Mouse (Mus musculus) Patski (cell line): ENCODE measurements around the gene Pde4c. TPM values are rescaled to one million over a fixed set of nuclear protein-coding genes. Genes with fewer than 3 reads are reported as not detected.

Experiments used
- ATAC-seq: fragments of 100-300 bp; one replicate; pipeline ENCODE4 v1.8.0; 2021
- CTCF ChIA-PET: fragments of 350-600 bp; sonication (Branson Sonifier 250); formaldehyde crosslinking; loops from one replicate; lab custom pipeline; 2022; ENCODE audit warnings: inconsistent platforms; lab: Charles Lee
- POLR2A ChIA-PET: fragments of 350-600 bp; sonication (Branson Sonifier 250); formaldehyde crosslinking; loops from one replicate; lab custom pipeline; 2022; ENCODE audit warnings: antibody characterized with exemption, inconsistent platforms; lab: Charles Lee
- DNase-seq: peaks from one replicate; pipeline ENCODE4 v3.0.0-alpha.2; 2011; ENCODE audit warnings: low read depth, low spot score
- H3K27me3 ChIP-seq: fragments of 371-371 bp; one replicate; pipeline ENCODE4 v1.5.1; 2021
- CTCF ChIP-seq: fragments of 100-300 bp; IDR thresholded peaks from one replicate; pipeline ENCODE4 v1.5.1; 2021
- in situ Hi-C: fragments of 300-500 bp; cut with MboI; formaldehyde crosslinking; loops from 3 replicates; pipeline ENCODE4 v1.11.1; 2018; ENCODE audit warnings: low pct_unique_long_range_greater_than_20kb, mixed read lengths
- polyA plus RNA-seq: library from polyadenylated mRNA; unstranded; gene quantifications from one replicate; pipeline ENCODE4 v1.2.3, GENCODE M21; 2021

Gene Pde4c
- polyA plus RNA-seq, 1 experiment from 2014 or later: 15.0 TPM

DNA sequence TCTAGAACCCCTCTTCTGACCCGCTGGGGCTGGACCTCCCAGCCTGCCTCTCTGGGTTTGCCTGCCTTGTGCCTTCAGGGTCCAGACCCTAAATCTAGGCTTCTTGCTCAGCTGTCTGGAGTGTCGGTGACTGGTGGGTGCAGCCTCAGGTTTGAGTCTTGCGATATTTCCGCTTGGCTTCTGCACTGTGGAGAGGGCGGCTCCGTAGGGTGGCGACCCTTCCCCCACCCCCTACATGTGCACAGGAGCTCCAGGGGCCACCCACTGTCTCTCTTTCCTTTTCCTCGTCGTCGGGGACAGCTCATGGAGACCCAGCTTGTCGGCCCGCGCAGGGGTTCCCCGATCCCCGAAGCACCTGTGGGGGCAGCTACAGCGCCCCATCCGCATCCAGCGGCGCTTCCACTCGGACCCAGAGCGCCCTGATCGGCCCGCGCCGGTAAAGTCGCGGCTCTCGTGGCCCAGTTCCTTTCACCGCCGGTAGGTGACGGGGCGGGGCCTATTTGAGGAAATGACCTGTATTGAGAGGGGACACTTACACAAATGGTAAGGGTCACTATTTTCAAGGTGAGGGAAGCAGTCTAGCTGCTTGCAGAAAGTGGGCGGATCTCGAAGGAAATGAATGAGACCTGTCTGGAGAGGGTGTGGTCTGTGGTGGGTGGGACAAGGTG, 6.4 kb downstream of the Pde4c start:
- in situ Hi-C loops: no loop called here
- ChIA-PET POLR2A (no interaction called here), CTCF (no interaction called here)
- DNase-seq (no peak), ATAC-seq (no peak)
- TF ChIP-seq CTCF: no peak
- H3K27me3 ChIP-seq: no peaks in the 10 kb centered on the region

DNA sequence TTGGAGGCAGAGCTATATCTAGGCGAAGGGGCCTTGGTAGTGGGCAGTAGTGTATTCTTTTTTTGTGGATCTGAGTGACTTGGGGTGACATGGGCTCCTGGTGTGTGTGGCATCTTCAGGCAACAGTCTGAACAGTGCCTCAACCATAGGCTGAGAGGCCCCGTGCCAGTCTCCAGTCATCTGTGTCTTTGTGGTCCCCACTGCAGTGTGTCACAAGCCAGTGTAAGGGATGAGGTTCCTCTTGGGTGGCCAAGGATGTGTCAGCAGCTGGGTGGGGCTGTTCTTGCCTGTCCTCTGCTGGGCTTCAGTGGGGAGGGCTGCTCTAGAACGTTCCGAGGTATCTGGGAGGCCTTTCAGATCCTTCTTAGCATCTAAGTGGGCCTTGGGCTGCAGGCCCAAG, 7.4 kb downstream of the Pde4c start:
- DNase-seq: no peak
- ATAC-seq: peak; percentile 34
- ChIA-PET POLR2A (no interaction called here), CTCF (no interaction called here)
- in situ Hi-C loops: no loop called here
- no peak for TF ChIP-seq CTCF
- no peaks in the 10 kb centered on the region for H3K27me3 ChIP-seq

GRCm38 (mm10) chr8:70737705-70738104, 14.2 kb downstream of the Pde4c start:
- H3K27me3 ChIP-seq: no peaks in the 10 kb centered on the region

DNA sequence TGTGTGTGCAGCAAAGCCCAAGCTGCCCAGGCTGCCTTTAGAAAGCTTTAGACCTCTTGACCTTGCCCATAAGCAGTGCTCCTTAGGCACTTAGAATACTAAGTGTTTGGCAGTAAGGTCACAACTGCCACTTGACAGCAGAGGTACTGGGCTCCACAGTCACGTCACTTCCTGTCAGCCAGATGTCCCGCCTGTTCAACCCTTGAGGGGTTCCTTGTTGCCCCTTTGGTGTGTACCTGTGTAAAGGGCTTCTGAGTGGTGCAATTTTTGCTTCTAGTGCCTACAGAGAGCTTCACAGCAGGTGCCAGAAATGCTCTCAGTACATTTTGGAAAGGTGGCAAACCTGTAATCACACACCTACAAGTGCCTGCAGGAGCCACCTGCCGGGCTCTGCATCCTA, 14.7 kb downstream of the Pde4c start:
- in situ Hi-C loops: no loop called here
- no peak for ATAC-seq
- DNase-seq: no peak
- no peaks in the 10 kb centered on the region for H3K27me3 ChIP-seq
- TF ChIP-seq CTCF: no peak
- POLR2A ChIA-PET: interaction anchor here (0.6 kb wide), 1 partner anchor 10 kb away, joined by 3 read pairs; no protein-coding TSS in a partner anchor
- CTCF ChIA-PET: no interaction called here

More at GRCm38 (mm10) chr8:70737705-70738104, 14.2 kb downstream of the Pde4c start:
- ChIA-PET CTCF (no interaction called here), POLR2A (no interaction called here)
- no peak for DNase-seq
- in situ Hi-C loops: no loop called here
- ATAC-seq: no peak
- TF ChIP-seq CTCF: no peak

GRCm38 (mm10) chr8:70741661-70742060, 18.1 kb downstream of the Pde4c start:
- no peak for ATAC-seq
- in situ Hi-C loops: no loop called here
- no peaks in the 10 kb centered on the region for H3K27me3 ChIP-seq

DNA sequence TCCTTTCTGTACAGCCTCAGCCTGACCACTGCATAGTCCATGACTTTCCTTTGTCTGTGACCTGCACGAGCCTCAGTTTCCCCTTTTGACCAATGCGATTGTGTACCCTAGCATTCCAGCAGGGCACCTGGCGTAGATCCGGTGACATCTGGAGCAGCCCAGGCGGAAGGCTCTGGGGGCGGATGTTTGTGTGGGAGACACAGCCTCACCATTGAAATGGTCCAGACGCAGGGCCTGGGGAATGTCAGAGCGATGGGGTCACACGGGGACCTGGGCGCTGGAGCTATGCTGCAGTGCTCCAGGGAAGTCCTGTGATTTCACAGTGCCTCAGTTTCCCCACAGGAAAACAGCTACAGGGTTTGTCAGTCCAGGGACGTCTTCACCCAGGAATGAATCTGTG, 18.7 kb downstream of the Pde4c start:
- ATAC-seq (no peak), DNase-seq (no peak)
- ChIA-PET POLR2A (no interaction called here), CTCF (no interaction called here)
- in situ Hi-C loops: no loop called here
- TF ChIP-seq CTCF: no peak
- no peaks in the 10 kb centered on the region for H3K27me3 ChIP-seq

More at GRCm38 (mm10) chr8:70741661-70742060, 18.1 kb downstream of the Pde4c start:
- no peak for DNase-seq
- ChIA-PET POLR2A (no interaction called here), CTCF (no interaction called here)
- TF ChIP-seq CTCF: no peak

- in situ Hi-C loops: no loop called here
- ChIA-PET CTCF (no interaction called here), POLR2A (interaction anchor here (1.1 kb wide), 1 partner anchor 11 kb away, joined by 3 read pairs; no protein-coding TSS in a partner anchor)
- DNase-seq (no peak), ATAC-seq (no peak)
- no peaks in the 10 kb centered on the region for H3K27me3 ChIP-seq
- TF ChIP-seq CTCF: no peak
These were observed 19.6 kb downstream of the Pde4c start for GRCm38 (mm10) chr8:70742981-70743655.

DNA sequence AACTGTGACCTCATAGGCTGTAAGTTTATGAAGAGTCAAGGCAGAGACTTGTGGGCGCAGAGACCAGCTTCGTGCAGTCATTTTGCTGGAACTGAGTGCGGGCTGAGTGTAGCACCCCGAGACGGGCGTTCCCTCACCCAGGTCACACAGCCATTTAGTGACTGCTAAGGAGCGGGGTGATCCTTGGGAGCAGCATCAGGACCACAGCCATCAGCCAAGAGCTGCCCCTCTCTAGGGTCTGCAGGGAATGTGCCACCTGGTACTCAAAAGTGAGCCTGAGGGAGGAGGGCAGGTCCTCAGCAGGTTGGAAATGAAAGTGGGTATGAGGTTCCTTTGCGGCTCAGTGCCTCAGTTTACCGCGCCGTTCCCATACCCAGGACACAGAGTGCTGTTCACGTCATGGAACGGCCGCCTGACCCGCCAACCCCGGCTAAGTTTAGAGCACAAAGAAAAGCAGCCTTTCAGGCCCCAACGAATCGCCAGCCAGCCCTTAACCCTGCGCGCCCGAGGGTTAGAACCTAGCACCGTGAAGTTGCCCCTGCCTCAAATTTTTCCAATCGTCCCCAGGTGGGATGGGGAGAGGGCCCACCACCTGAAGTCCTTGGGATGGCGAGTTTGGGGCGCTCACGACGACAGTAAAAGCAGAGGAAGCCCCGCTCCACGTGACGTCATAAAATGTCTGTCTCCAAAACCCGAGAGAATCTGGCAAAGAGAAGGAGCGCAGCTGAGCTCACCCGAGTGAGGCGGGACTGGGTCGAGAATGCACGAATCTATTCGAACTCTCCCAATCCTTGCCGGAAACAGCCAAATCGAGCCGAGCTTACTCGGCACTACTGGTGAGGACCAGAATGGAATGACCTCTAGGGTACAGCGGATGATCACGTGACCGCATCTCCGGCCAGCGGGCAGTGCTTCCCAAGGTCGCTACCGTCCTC, 20.4 kb downstream of the Pde4c start:
- TF ChIP-seq CTCF: no peak
- no peak for ATAC-seq
- POLR2A ChIA-PET: interaction anchor here (1.1 kb wide), 1 partner anchor 12 kb away, joined by 3 read pairs; no protein-coding TSS in a partner anchor
- CTCF ChIA-PET: no interaction called here
- no peak for DNase-seq
- no peaks in the 10 kb centered on the region for H3K27me3 ChIP-seq
- in situ Hi-C loops: no loop called here

DNA sequence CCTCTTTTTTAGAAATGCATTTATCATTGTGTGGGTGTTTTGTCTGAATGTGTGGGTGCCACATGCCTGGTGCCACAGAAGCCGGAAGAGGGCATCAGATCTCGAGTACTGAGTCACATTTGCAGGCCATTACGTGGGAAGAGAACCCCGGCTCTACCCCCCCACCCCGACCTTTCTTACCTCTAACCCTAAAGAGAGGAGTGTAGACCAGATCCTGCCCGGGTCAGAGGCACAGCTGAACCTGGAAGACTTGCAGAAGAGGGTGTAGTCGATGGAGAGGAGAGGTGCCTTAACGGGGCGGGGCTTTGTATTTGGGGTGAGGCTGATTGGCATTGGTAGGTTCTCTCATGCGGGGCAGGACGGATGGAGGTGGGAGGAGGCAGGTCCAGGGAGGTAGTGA, 21.3 kb downstream of the Pde4c start:
- DNase-seq (no peak), ATAC-seq (no peak)
- ChIA-PET CTCF (no interaction called here), POLR2A (no interaction called here)
- in situ Hi-C loops: no loop called here
- no peak for TF ChIP-seq CTCF
- H3K27me3 ChIP-seq: no peaks in the 10 kb centered on the region

GRCm38 (mm10) chr8:70745691-70746220, 22.2 kb downstream of the Pde4c start:
- H3K27me3 ChIP-seq: no peaks in the 10 kb centered on the region
- CTCF ChIA-PET: no interaction called here
- DNase-seq (no peak), ATAC-seq (no peak)
- no peak for TF ChIP-seq CTCF
- POLR2A ChIA-PET: no interaction called here
- in situ Hi-C loops: no loop called here
